Comparison of ENCODE assay signal across 16 mouse cellular contexts in genomic region chr10:43099229-43099628, GRCm38 (mm10).
A peak's percentile ranks its signal among the peaks of the same experiment; 100 is the strongest.
DNase-seq lines count a peak whose midpoint lies in the region; ATAC-seq lines count a peak whose summit lies in the region.
"Had no signal": no experiment of that assay in that cellular context is flagged by ENCODE, and none has a peak within 500 bp of the region (broad histone marks: within the 10 kb centered on the region; RNA-seq: fewer than 3 reads in every experiment).

No protein-coding gene starts in this region.

- DNase-seq in gastrocnemius, adult 18-20 months (ENCODE audit: low spot score) = peak; percentile 19
- DNase-seq in gastrocnemius, postnatal 4 days (ENCODE audit: low spot score in 2 of 2) = no peak
- DNase-seq in right cerebral cortex, postnatal 10 days (ENCODE audit: low spot score in 2 of 2) = peak; percentile 63 to 64
- no peak for DNase-seq in right cerebral cortex, adult 2 months (ENCODE audit: low spot score in 2 of 2)
- DNase-seq in lung, postnatal 10 days = no peak
- no peak for DNase-seq in thymus, postnatal 10 days (ENCODE audit: low spot score in 2 of 2)
- DNase-seq: left cerebral cortex, postnatal 4 days; lung, embryonic 14.5 days; right cerebral cortex, postnatal 4 days; thymus, adult 18-20 months had no signal

- no peaks in the 10 kb centered on the region for H3K9me3 ChIP-seq in kidney, embryonic 15.5 days (replicated peaks)
- H3K9me3 ChIP-seq: hindbrain, embryonic 13.5 days; neural tube, embryonic 15.5 days had no signal

- H3K36me3 ChIP-seq in kidney, embryonic 15.5 days = no peaks in the 10 kb centered on the region
- H3K36me3 ChIP-seq: hindbrain, embryonic 13.5 days; neural tube, embryonic 15.5 days had no signal

- ATAC-seq in kidney, embryonic 15.5 days (replicated peaks; ENCODE audit: low FRiP score) = 0 out of 2 replicates have a peak, but pooled peaks have one; percentile 29

- no peak overlapping the region for H3K4me3 ChIP-seq in kidney, embryonic 15.5 days (replicated peaks)
- H3K4me3 ChIP-seq: hindbrain, embryonic 13.5 days; neural tube, embryonic 15.5 days had no signal

- no peaks in the 10 kb centered on the region for H3K27me3 ChIP-seq in kidney, embryonic 15.5 days
- H3K27me3 ChIP-seq: hindbrain, embryonic 13.5 days; neural tube, embryonic 15.5 days had no signal

- WGBS in kidney, embryonic 15.5 days = 54% methylated on average over 6 of the region's 6 CpGs

- H3K4me2 ChIP-seq in kidney, embryonic 15.5 days = no peak overlapping the region
- H3K4me2 ChIP-seq: hindbrain, embryonic 13.5 days; liver, embryonic 11.5 days; lung, embryonic 14.5 days; midbrain, embryonic 11.5 days; neural tube, embryonic 15.5 days had no signal

- H3K9ac ChIP-seq in kidney, embryonic 15.5 days = no peak overlapping the region
- H3K9ac ChIP-seq: hindbrain, embryonic 13.5 days; lung, embryonic 14.5 days; neural tube, embryonic 15.5 days had no signal

- no peak overlapping the region for H3K27ac ChIP-seq in kidney, embryonic 15.5 days
- H3K27ac ChIP-seq: hindbrain, embryonic 13.5 days; macrophage; neural tube, embryonic 15.5 days had no signal

- peaks cover 31% of the 10 kb centered on the region for H3K4me1 ChIP-seq in kidney, embryonic 15.5 days

Comparison
In these comparisons a context has a peak if more than half of its experiments do, and no peak if none do; other contexts are left out.
1. DNase-seq: peak in gastrocnemius, adult 18-20 months (single experiment) and right cerebral cortex, postnatal 10 days (2 of 2); none in gastrocnemius, postnatal 4 days (0 of 2), right cerebral cortex, adult 2 months (0 of 2), lung, postnatal 10 days (single experiment) and thymus, postnatal 10 days (0 of 2).